Mouse (Mus musculus): ENCODE measurements around the gene Sec24d.

- TF ChIP-seq CTCF (IDR thresholded peaks at IDR 0.05; ENCODE audit: low read depth) (no peak), EP300 (IDR thresholded peaks at IDR 0.05; ENCODE audit: low read depth) (no peak)
Observed at GRCm38 (mm10) chr3:123395611-123396010, 128.4 kb downstream of the Sec24d start.
